Mouse (Mus musculus): ENCODE measurements around the gene Phka1. TPM values are rescaled to one million over a fixed set of nuclear protein-coding genes. Genes with fewer than 3 reads are reported as not detected.
A peak's percentile ranks its signal among the peaks of the same experiment; 100 is the strongest.

Phka1 gene
- polyA plus RNA-seq, 1 experiment from 2014 or later: 7.4 TPM

DNA sequence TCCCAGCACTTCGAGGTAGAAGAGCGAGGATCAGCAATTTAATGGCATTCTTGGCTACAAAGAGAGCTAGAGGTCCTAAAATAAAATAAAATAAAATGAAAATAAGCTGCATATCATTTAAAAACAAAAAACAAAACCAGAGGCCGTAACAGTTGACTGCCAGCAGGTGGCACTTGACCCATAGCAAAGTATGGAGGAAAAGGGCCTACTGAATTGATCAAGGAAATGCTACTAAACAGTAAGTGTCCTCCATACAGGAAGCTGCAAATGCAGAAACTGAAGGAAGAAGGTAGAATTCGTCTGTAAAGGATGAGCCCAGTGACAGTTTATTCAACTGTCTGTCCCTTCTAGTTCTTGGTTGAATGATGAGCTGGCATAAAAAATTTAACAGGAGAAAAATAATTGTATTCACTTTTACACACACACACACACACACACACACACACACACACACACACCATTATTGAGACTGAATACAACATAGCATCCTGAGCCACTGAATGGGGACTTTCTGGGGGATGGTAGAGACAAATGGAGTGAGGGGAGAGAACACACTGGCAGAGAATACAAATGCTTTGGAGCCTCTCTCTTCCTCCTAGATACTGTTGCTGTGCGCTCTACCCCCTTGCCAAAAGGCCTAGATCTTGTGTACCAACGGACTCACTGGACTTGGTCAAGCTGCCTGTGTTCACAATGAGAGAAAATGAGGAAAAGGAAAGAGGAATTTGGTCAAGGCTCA lies 149.9 kb downstream of the Phka1 start:
- H3K4me3 ChIP-seq (ENCODE audit: low read depth, low read length): no peak overlapping the region
- H3K4me1 ChIP-seq (ENCODE audit: control insufficient read depth, insufficient read depth, low read length): no peaks in the 10 kb centered on the region
- H3K36me3 ChIP-seq (replicated peaks; ENCODE audit: control insufficient read depth, insufficient read depth, low read depth, low read length): no peaks in the 10 kb centered on the region
- H3K4me2 ChIP-seq (ENCODE audit: low read depth, low read length): no peak overlapping the region
- WGBS: 70% methylated on average over 6 of the region's 6 CpGs
- DNase-seq (ENCODE audit: low spot score): peak; percentile 36
- no peak overlapping the region for H3K27ac ChIP-seq (replicated peaks; ENCODE audit: low read depth, low read length)
- H3K9ac ChIP-seq (replicated peaks; ENCODE audit: low read length): no peak overlapping the region
- ATAC-seq (replicated peaks; ENCODE audit: insufficient number of reproducible peaks, low FRiP score, low TSS enrichment, low read depth): no peak
- no peaks in the 10 kb centered on the region for H3K9me3 ChIP-seq (replicated peaks; ENCODE audit: control insufficient read depth, low read length)
- no peaks in the 10 kb centered on the region for H3K27me3 ChIP-seq (ENCODE audit: control insufficient read depth, insufficient read depth, low read length)

- DNase-seq (ENCODE audit: low spot score) (no peak), ATAC-seq (replicated peaks; ENCODE audit: insufficient number of reproducible peaks, low FRiP score, low TSS enrichment, low read depth) (no peak)
- Histone ChIP-seq H3K4me2 (ENCODE audit: low read depth, low read length) (no peak overlapping the region), H3K27ac (replicated peaks; ENCODE audit: low read depth, low read length) (no peak overlapping the region), H3K9me3 (replicated peaks; ENCODE audit: control insufficient read depth, low read length) (no peaks in the 10 kb centered on the region), H3K36me3 (replicated peaks; ENCODE audit: control insufficient read depth, insufficient read depth, low read depth, low read length) (no peaks in the 10 kb centered on the region), H3K4me3 (ENCODE audit: low read depth, low read length) (no peak overlapping the region), H3K27me3 (ENCODE audit: control insufficient read depth, insufficient read depth, low read length) (no peaks in the 10 kb centered on the region), H3K4me1 (ENCODE audit: control insufficient read depth, insufficient read depth, low read length) (no peaks in the 10 kb centered on the region), H3K9ac (replicated peaks; ENCODE audit: low read length) (no peak overlapping the region)
- 83% methylated on average over 7 of the region's 7 CpGs for WGBS
Observed at GRCm38 (mm10) chrX:102485575-102485974, 158.5 kb downstream of the Phka1 start.

DNA sequence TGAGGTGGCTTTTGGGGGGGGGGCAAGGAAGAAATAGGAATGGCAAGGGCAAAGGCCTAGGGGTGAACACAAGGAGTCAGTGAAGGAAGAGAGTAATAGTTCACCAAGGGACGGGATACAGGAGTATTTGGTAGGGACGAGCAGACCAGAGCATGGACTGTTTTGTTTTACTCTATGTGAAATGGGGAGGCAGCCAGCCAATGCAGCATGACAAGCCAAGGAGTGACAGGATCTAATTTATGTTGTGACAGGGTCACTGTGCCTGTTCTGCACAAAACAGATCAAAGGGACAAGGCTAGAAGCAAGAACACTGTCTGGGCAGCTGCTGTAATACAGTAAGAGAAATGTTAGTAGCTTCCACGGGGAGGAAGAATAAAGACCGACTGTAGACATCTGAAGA lies 164.4 kb downstream of the Phka1 start:
- no peak overlapping the region for H3K4me2 ChIP-seq (ENCODE audit: low read depth, low read length)
- no peak for ATAC-seq (replicated peaks; ENCODE audit: insufficient number of reproducible peaks, low FRiP score, low TSS enrichment, low read depth)

DNA sequence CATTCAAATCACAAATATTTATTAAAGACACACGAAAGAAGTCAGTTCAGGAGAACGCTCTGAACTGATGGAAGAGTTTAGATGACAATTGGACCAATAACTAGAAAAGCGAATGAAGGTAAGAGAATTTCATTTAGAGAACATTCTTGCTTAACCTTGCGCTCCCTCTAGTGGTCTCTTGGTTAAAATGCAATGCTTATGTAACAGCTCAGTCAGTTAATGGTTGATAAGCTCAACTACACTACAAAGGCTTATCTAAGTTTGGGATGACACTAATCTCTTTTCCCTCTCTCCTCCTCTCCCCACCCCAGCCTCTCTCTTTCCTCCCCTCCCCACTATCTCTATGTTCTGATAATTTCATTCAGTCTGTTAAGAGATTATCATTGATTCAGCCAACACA lies 165.1 kb downstream of the Phka1 start:
- Histone ChIP-seq H3K4me2 (ENCODE audit: low read depth, low read length) (no peak overlapping the region), H3K9me3 (replicated peaks; ENCODE audit: control insufficient read depth, low read length) (no peaks in the 10 kb centered on the region), H3K27me3 (ENCODE audit: control insufficient read depth, insufficient read depth, low read length) (no peaks in the 10 kb centered on the region), H3K4me3 (ENCODE audit: low read depth, low read length) (no peak overlapping the region), H3K36me3 (replicated peaks; ENCODE audit: control insufficient read depth, insufficient read depth, low read depth, low read length) (no peaks in the 10 kb centered on the region), H3K4me1 (ENCODE audit: control insufficient read depth, insufficient read depth, low read length) (no peaks in the 10 kb centered on the region), H3K27ac (replicated peaks; ENCODE audit: low read depth, low read length) (no peak overlapping the region), H3K9ac (replicated peaks; ENCODE audit: low read length) (no peak overlapping the region)
- peak; percentile 72 for DNase-seq (ENCODE audit: low spot score)
- ATAC-seq (replicated peaks; ENCODE audit: insufficient number of reproducible peaks, low FRiP score, low TSS enrichment, low read depth): no peak
- WGBS: 24% methylated on average over 4 of the region's 4 CpGs

More for the DNA sequence above, 164.4 kb downstream of the Phka1 start:
- H3K4me1 ChIP-seq (ENCODE audit: control insufficient read depth, insufficient read depth, low read length): no peaks in the 10 kb centered on the region
- H3K27ac ChIP-seq (replicated peaks; ENCODE audit: low read depth, low read length): no peak overlapping the region
- no peak overlapping the region for H3K4me3 ChIP-seq (ENCODE audit: low read depth, low read length)
- no peaks in the 10 kb centered on the region for H3K9me3 ChIP-seq (replicated peaks; ENCODE audit: control insufficient read depth, low read length)
- 73% methylated on average over 4 of the region's 4 CpGs for WGBS
- no peak overlapping the region for H3K9ac ChIP-seq (replicated peaks; ENCODE audit: low read length)
- no peaks in the 10 kb centered on the region for H3K27me3 ChIP-seq (ENCODE audit: control insufficient read depth, insufficient read depth, low read length)
- no peak for DNase-seq (ENCODE audit: low spot score)
- no peaks in the 10 kb centered on the region for H3K36me3 ChIP-seq (replicated peaks; ENCODE audit: control insufficient read depth, insufficient read depth, low read depth, low read length)

DNA sequence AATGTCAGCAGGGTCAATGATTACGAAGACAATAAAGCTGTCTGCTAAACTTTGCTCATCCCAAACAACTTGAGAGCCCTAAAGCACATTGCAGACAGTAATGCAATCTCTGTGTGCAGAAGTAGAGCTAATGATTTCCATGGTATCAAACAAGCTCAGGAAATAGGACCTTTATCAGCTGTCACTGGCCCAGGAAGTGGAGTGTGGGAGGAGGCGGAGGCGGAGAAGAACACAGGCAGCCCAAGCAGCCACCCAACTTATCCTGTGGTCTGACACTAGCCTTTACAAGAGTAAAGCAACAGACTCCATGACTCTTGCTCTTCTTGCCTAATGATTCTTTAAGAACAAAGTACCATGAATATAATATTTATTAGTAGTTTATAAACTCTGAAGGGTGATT lies 165.6 kb downstream of the Phka1 start:
- Histone ChIP-seq H3K4me2 (ENCODE audit: low read depth, low read length) (no peak overlapping the region), H3K27ac (replicated peaks; ENCODE audit: low read depth, low read length) (no peak overlapping the region), H3K4me3 (ENCODE audit: low read depth, low read length) (no peak overlapping the region), H3K27me3 (ENCODE audit: control insufficient read depth, insufficient read depth, low read length) (no peaks in the 10 kb centered on the region), H3K9ac (replicated peaks; ENCODE audit: low read length) (no peak overlapping the region), H3K36me3 (replicated peaks; ENCODE audit: control insufficient read depth, insufficient read depth, low read depth, low read length) (no peaks in the 10 kb centered on the region), H3K9me3 (replicated peaks; ENCODE audit: control insufficient read depth, low read length) (no peaks in the 10 kb centered on the region), H3K4me1 (ENCODE audit: control insufficient read depth, insufficient read depth, low read length) (no peaks in the 10 kb centered on the region)
- WGBS: 83% methylated on average over 3 of the region's 3 CpGs
- ATAC-seq (replicated peaks; ENCODE audit: insufficient number of reproducible peaks, low FRiP score, low TSS enrichment, low read depth) (no peak), DNase-seq (ENCODE audit: low spot score) (no peak)

- ATAC-seq (replicated peaks; ENCODE audit: insufficient number of reproducible peaks, low FRiP score, low TSS enrichment, low read depth) (no peak), DNase-seq (ENCODE audit: low spot score) (peak; percentile 73)
- H3K4me2 ChIP-seq (ENCODE audit: low read depth, low read length): no peak overlapping the region
- H3K4me3 ChIP-seq (ENCODE audit: low read depth, low read length): no peak overlapping the region
- no peak overlapping the region for H3K9ac ChIP-seq (replicated peaks; ENCODE audit: low read length)
- no peaks in the 10 kb centered on the region for H3K9me3 ChIP-seq (replicated peaks; ENCODE audit: control insufficient read depth, low read length)
- no peaks in the 10 kb centered on the region for H3K27me3 ChIP-seq (ENCODE audit: control insufficient read depth, insufficient read depth, low read length)
- no peaks in the 10 kb centered on the region for H3K4me1 ChIP-seq (ENCODE audit: control insufficient read depth, insufficient read depth, low read length)
- no peaks in the 10 kb centered on the region for H3K36me3 ChIP-seq (replicated peaks; ENCODE audit: control insufficient read depth, insufficient read depth, low read depth, low read length)
- no peak overlapping the region for H3K27ac ChIP-seq (replicated peaks; ENCODE audit: low read depth, low read length)
- 34% methylated on average over 3 of the region's 3 CpGs for WGBS
Observed at GRCm38 (mm10) chrX:102476784-102477183, 167.3 kb downstream of the Phka1 start.

DNA sequence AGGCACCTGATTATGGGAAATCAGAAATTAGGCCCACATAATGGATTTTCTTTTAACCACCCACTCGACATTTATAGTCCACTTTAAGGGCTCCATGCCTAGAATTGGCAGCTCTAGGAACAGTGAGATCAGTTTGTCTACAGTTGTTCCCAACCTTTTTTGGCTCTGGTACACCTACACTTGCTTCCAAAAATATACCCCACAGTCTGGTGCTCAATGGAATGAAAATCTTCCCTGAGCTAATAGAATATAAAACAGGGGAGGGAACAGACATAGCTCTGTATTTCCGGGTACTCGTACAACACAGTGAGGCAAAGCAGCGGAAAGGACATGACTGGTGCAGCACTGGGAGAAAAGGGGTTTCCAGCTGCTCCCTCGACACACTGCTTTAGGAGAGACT lies 168.5 kb downstream of the Phka1 start:
- Histone ChIP-seq H3K27ac (replicated peaks; ENCODE audit: low read depth, low read length) (no peak overlapping the region), H3K4me3 (ENCODE audit: low read depth, low read length) (no peak overlapping the region), H3K36me3 (replicated peaks; ENCODE audit: control insufficient read depth, insufficient read depth, low read depth, low read length) (no peaks in the 10 kb centered on the region), H3K4me1 (ENCODE audit: control insufficient read depth, insufficient read depth, low read length) (no peaks in the 10 kb centered on the region), H3K9me3 (replicated peaks; ENCODE audit: control insufficient read depth, low read length) (no peaks in the 10 kb centered on the region), H3K9ac (replicated peaks; ENCODE audit: low read length) (no peak overlapping the region), H3K27me3 (ENCODE audit: control insufficient read depth, insufficient read depth, low read length) (no peaks in the 10 kb centered on the region), H3K4me2 (ENCODE audit: low read depth, low read length) (no peak overlapping the region)
- DNase-seq (ENCODE audit: low spot score) (no peak), ATAC-seq (replicated peaks; ENCODE audit: insufficient number of reproducible peaks, low FRiP score, low TSS enrichment, low read depth) (no peak)
- WGBS: 85% methylated on average over 5 of the region's 5 CpGs

All from embryonic facial prominence, embryonic 11.5 days (tissue).